Mouse (Mus musculus) liver, postnatal 0 days (tissue): Measurements from ENCODE around the gene Efl1. TPM values are rescaled to one million over a fixed set of nuclear protein-coding genes. Genes with fewer than 3 reads are reported as not detected.

Source experiments
- ATAC-seq: fragments of 200-750 bp; cut with Nextera tagmentation; 2 replicates; pipeline ENCODE4 v1.8.0; 2017; ENCODE audit warnings: mild to moderate bottlenecking, moderate library complexity
- DNase-seq: peaks from one replicate; pipeline ENCODE4 v3.0.0-alpha.2; 2016
- H3K27ac ChIP-seq: fragments of 300-500 bp; sonication (generic); 2 replicates; pipeline ENCODE4 v1.5.1; 2014; ENCODE audit warnings: antibody characterized with exemption, moderate library complexity, mild to moderate bottlenecking, low read depth
- H3K27me3 ChIP-seq: fragments of 300-500 bp; sonication (generic); 2 replicates; pipeline ENCODE4 v1.6.1; 2014; ENCODE audit warnings: low read length, control low read depth, mixed read lengths; ENCODE audit not compliant: insufficient read depth
- H3K36me3 ChIP-seq: fragments of 300-500 bp; sonication (generic); replicated peaks from 2 replicates; pipeline ENCODE4 v1.6.1; 2014; ENCODE audit warnings: mild to moderate bottlenecking, control low read depth, low read length, moderate library complexity, mixed read lengths; ENCODE audit not compliant: insufficient read depth
- H3K4me1 ChIP-seq: fragments of 300-500 bp; sonication (generic); 2 replicates; pipeline ENCODE4 v1.6.1; 2014; ENCODE audit warnings: antibody characterized with exemption, mild to moderate bottlenecking, control low read depth; ENCODE audit not compliant: insufficient read depth
- H3K4me2 ChIP-seq: fragments of 300-500 bp; sonication (generic); 2 replicates; pipeline ENCODE4 v1.6.1; 2014; ENCODE audit warnings: low read depth, mild to moderate bottlenecking, low read length, moderate library complexity, mixed read lengths
- H3K4me3 ChIP-seq: fragments of 300-500 bp; sonication (generic); 2 replicates; pipeline ENCODE4 v1.5.1; 2014; ENCODE audit warnings: low read depth, low read length
- H3K9ac ChIP-seq: fragments of 300-500 bp; sonication (generic); replicated peaks from 2 replicates; pipeline ENCODE4 v1.6.1; 2014; ENCODE audit warnings: mild to moderate bottlenecking, moderate library complexity
- H3K9me3 ChIP-seq: fragments of 300-500 bp; sonication (generic); 2 replicates; pipeline ENCODE4 v1.6.1; 2016; ENCODE audit warnings: mild to moderate bottlenecking, control low read depth, low read length, mixed read lengths
- CTCF ChIP-seq: sonication (generic); IDR thresholded peaks from 2 replicates; pipeline ENCODE4 v1.5.1; 2016; ENCODE audit warnings: antibody characterized with exemption, low read depth
- EP300 ChIP-seq: IDR thresholded peaks from 2 replicates; pipeline ENCODE4 v1.6.1; 2016; ENCODE audit warnings: antibody characterized with exemption, low read depth, mild to moderate bottlenecking
- WGBS: fragments of 180-500 bp; shearing (Covaris S2); extraction: QIAGEN DNeasy Blood & Tissue Kit; methylation state at CpG from one replicate; pipeline ENCODE4 v1.1.7; 2014; ENCODE audit not compliant: insufficient replicate concordance; 5-methylcytosine and 5-hydroxymethylcytosine counted together
- polyA plus RNA-seq: library from polyadenylated mRNA; unstranded; fragments of >200 nt; fragmentation: Nextera tagmentation; extraction: Ambion mirVana; gene quantifications from 2 replicates; pipeline ENCODE4 v1.2.1, GENCODE M21; 2015

Efl1 gene
- polyA plus RNA-seq, 1 experiment from 2014 or later, result 6.5 TPM

DNA sequence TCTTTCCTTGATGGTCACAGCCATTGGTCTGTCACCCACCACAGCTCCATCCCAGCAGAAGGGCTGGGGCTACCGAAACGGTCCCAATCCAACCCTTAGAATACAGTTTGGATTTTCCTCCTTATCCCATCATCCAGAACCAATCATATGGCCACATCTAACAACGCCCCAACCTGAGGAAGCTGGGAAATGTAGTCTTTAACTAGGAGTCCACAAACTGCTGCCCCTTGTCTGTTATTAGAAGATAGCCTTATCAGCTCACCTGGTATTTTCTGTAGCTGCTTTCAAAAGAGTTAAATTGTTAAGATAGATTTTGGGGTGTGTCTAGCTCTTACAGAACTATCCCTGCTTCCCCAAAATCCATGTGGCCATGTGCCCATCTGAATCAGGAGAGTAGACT is 126.7 kb downstream of the Efl1 start:
- DNase-seq, result no peak
- H3K27me3 ChIP-seq, result no peaks in the 10 kb centered on the region
- no peak overlapping the region for H3K4me2 ChIP-seq
- no peak overlapping the region for H3K9ac ChIP-seq
- peaks cover 8% of the 10 kb centered on the region for H3K36me3 ChIP-seq
- WGBS, result 87% methylated on average over 3 of the region's 3 CpGs
- no peak overlapping the region for H3K27ac ChIP-seq
- TF ChIP-seq CTCF (no peak), EP300 (no peak)
- H3K4me1 ChIP-seq, result no peaks in the 10 kb centered on the region
- no peak for ATAC-seq
- no peak overlapping the region for H3K4me3 ChIP-seq
- no peaks in the 10 kb centered on the region for H3K9me3 ChIP-seq

DNA sequence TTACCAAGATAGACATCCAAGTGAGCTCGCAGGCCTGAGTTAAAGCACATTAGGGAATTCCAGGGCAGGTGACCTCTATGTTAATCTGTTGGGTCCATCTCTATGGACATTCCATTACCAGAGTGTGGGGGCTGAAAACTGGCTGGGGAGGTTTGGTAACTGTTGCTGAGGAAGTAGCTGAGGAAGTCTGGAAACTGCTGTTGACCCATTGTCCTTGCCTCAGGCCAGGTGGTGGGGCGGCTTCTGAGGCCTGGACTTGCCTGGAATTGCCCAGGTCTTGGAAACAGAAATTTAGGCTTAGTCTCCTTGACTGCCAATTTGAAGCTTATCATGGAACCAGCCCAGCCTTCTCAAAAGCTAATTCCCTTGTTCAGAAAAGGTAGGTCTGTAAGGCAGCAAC is 134.7 kb downstream of the Efl1 start:
- Histone ChIP-seq H3K36me3 (peaks cover 6% of the 10 kb centered on the region), H3K9me3 (no peaks in the 10 kb centered on the region), H3K27me3 (no peaks in the 10 kb centered on the region), H3K4me2 (no peak overlapping the region), H3K27ac (no peak overlapping the region), H3K9ac (no peak overlapping the region), H3K4me3 (no peak overlapping the region), H3K4me1 (no peaks in the 10 kb centered on the region)
- TF ChIP-seq EP300, result no peak
- TF ChIP-seq CTCF, result no peak
- DNase-seq (no peak), ATAC-seq (no peak)
- 76% methylated on average over 2 of the region's 2 CpGs for WGBS

DNA sequence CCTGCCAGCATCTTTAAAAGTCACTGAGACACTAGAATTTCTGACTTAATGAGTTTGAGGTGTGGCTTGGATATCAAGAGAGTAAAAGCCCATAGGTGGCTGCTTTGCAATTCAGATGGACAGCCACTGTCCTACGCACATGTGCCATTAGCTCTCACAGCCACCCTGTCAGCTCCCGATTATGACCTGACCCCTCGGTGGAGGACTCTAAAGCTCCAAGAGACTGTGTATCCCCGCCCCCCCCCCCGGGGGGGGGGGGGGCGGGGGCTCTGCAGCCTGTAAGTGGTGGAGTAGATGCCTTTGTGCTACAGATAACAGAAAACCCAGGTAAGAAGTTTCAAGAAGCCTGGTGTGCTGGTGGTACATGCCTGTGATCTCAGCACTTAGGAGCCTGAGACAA is 135.3 kb downstream of the Efl1 start:
- Histone ChIP-seq H3K9me3 (no peaks in the 10 kb centered on the region), H3K9ac (no peak overlapping the region), H3K4me1 (no peaks in the 10 kb centered on the region), H3K4me2 (no peak overlapping the region), H3K27ac (no peak overlapping the region), H3K27me3 (no peaks in the 10 kb centered on the region), H3K36me3 (peaks cover 6% of the 10 kb centered on the region), H3K4me3 (no peak overlapping the region)
- 61% methylated on average over 4 of the region's 6 CpGs for WGBS
- ATAC-seq (no peak), DNase-seq (no peak)
- TF ChIP-seq EP300 (no peak), CTCF (no peak)

DNA sequence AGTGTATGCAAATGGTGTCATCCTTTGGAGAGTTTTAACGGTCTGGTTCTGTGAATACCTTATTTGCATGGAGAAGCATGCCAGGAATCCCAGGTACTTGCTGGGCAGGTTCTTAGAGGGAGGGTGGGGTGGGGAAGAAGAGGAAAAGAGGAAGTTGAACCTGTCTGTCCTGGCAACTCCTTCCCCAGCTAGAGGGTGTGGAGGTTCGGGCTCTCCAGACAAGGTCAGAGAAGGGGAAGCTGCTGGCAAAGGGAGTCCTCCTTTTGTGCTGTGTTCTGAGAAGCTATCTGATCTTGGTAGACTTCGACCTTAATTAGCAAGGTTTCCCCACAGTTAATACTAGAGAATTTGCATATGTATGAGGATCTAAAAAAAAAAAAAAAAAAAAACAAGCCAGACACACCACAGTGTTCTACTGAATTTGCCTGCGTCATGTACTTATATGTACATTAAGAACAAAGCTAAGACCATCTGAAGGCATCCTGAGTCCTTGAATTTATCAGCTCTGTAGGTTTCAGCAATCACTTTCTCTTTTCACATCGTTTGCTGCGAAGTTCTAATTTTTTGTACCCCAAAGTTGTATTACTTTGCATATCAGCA is 137.0 kb downstream of the Efl1 start:
- Histone ChIP-seq H3K9ac (no peak overlapping the region), H3K9me3 (no peaks in the 10 kb centered on the region), H3K27me3 (no peaks in the 10 kb centered on the region), H3K4me1 (no peaks in the 10 kb centered on the region), H3K36me3 (no peaks in the 10 kb centered on the region), H3K4me3 (no peak overlapping the region), H3K4me2 (no peak overlapping the region), H3K27ac (no peak overlapping the region)
- 47% methylated on average over 6 of the region's 6 CpGs for WGBS
- DNase-seq (no peak), ATAC-seq (no peak)
- TF ChIP-seq EP300, result no peak
- no peak for TF ChIP-seq CTCF

DNA sequence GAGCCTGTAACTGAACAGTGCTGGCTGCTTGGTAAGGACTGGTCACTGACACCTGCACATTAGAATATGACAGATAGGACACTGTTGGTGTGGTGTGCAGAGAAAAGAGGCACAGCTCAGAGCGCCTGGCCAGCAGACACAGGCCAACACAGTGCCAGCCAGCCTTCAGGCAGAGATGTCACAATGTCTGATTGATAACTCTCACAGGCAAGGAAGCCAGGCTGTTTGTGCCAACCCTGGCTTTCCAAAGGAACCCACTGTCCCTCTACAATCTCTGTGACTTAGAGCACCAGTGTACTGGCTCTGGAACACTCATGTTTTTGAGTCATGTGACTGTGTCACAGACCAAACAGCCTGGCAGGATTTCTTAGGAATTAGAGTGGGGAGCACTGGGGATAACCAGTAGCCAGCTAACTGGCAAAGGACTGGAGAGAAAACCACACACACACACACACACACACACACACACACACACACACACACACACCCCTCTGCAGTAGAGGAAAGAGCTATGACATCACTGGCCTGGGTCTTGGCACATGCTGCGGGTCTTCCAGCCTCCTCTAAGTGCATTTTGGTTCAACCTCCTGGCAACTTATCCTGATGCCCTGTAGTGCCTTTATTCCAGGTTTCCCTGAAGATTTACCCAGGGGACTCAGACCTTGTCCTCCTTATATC is 137.7 kb downstream of the Efl1 start:
- Histone ChIP-seq H3K4me3 (no peak overlapping the region), H3K27me3 (no peaks in the 10 kb centered on the region), H3K9me3 (no peaks in the 10 kb centered on the region), H3K4me2 (no peak overlapping the region), H3K27ac (no peak overlapping the region), H3K9ac (no peak overlapping the region), H3K36me3 (no peaks in the 10 kb centered on the region), H3K4me1 (no peaks in the 10 kb centered on the region)
- DNase-seq, result no peak
- WGBS, result 74% methylated on average over 2 of the region's 2 CpGs
- ATAC-seq, result no peak
- TF ChIP-seq CTCF (no peak), EP300 (no peak)

DNA sequence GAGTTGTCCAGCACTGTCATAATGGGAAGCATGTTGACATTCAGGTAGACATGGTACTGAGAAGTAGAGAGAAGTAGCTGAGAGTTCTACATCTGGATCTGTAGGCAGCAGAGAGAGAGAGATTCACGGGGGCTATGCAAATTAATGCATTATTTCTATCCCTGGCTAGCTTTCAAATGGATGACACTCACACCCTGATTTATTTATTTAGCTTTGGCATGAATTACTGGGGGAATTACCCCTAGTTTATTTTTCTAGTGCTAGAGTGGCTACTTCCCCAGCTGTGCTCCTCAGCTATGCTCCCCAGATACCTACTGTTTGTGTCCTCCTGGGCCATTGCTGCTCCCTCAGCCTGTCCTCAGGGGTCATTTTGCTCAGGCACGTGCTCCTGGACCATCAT is 144.2 kb downstream of the Efl1 start:
- Histone ChIP-seq H3K27me3 (no peaks in the 10 kb centered on the region), H3K4me2 (no peak overlapping the region), H3K4me1 (no peaks in the 10 kb centered on the region), H3K9me3 (no peaks in the 10 kb centered on the region), H3K36me3 (no peaks in the 10 kb centered on the region), H3K27ac (no peak overlapping the region), H3K4me3 (no peak overlapping the region), H3K9ac (no peak overlapping the region)
- DNase-seq (no peak), ATAC-seq (no peak)
- WGBS, result 63% methylated on average over 2 of the region's 2 CpGs
- TF ChIP-seq EP300 (no peak), CTCF (no peak)

DNA sequence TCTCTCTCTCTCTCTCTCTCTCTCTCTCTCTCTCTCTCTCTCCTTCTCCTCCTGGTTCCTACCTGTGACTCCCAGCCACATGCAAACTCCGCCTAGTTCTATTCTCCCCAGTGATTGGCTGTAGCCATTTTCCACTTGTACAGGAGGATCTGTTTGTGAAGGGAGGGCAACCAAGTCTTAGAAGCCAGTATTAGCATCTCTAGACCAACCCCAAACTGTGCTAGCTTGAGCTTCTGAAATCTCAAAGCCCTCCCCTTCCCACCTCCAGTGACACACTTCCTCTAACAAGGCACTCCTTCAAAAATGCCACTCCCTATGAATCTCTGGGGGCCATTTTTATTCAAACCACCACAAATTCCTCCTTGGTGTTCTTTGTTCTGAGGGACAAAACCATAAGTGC is 144.7 kb downstream of the Efl1 start:
- Histone ChIP-seq H3K4me1 (no peaks in the 10 kb centered on the region), H3K36me3 (no peaks in the 10 kb centered on the region), H3K9ac (no peak overlapping the region), H3K4me2 (no peak overlapping the region), H3K4me3 (no peak overlapping the region), H3K27ac (no peak overlapping the region), H3K9me3 (no peaks in the 10 kb centered on the region), H3K27me3 (no peaks in the 10 kb centered on the region)
- 78% methylated on average over 1 of the region's 1 CpGs for WGBS
- no peak for TF ChIP-seq EP300
- no peak for TF ChIP-seq CTCF
- ATAC-seq (no peak), DNase-seq (no peak)
